Mouse (Mus musculus) embryonic stem cell, embryonic (primary cell): ENCODE measurements at regions not wholly inside any gene's neighbourhood (a gene's known extent, or its start where the extent isn't known, plus 50 kb on each side); places are given as distances from the start of the nearest gene placed in this dataset.

Experiments
- CTCF ChIA-PET, 4 experiments: fragments of 300-600 bp in 2 of 4; fragments of 350-600 bp in 2 of 4; sonication (Branson Sonifier 250); formaldehyde crosslinking; loops; one replicate each; lab custom pipeline; 2022; ENCODE audit warnings: inconsistent platforms in 2 of 4; lab: Charles Lee
- POLR2A ChIA-PET, 4 experiments: fragments of 300-600 bp in 2 of 4; fragments of 350-600 bp in 2 of 4; sonication (Branson Sonifier 250); formaldehyde crosslinking; loops; one replicate each; lab custom pipeline; 2022; ENCODE audit warnings: antibody characterized with exemption in 4 of 4, inconsistent platforms in 1 of 4; lab: Charles Lee

- ChIA-PET CTCF (no interaction called here), POLR2A (interaction anchor here in 1 of 4 experiments (0.7 to 1.4 kb wide), 2 partner anchors 17 to 620 kb away, joined by 3 read pairs; no protein-coding TSS in a partner anchor)
Observed at GRCm38 (mm10) chr17:15311822-15312221, 64.8 kb downstream of the Dll1 start.

GRCm38 (mm10) chr17:15310465-15310864, 66.2 kb downstream of the Dll1 start:
- CTCF ChIA-PET = interaction anchor here in 1 of 4 experiments (0.6 kb wide), 1 partner anchor 25 kb away, joined by 4 read pairs; no protein-coding TSS in a partner anchor
- POLR2A ChIA-PET = interaction anchor here in 1 of 4 experiments (1.2 kb wide), 1 partner anchor 70 kb away, joined by 3 read pairs; no protein-coding TSS in a partner anchor

- ChIA-PET CTCF (no interaction called here), POLR2A (no interaction called here)
Observed at GRCm38 (mm10) chr17:15302110-15302509, 74.6 kb downstream of the Dll1 start.

- ChIA-PET CTCF (interaction anchor here in 2 of 4 experiments (0.5 to 1.5 kb wide), 2 partner anchors 184 to 234 kb away, joined by 5 to 6 read pairs; no protein-coding TSS in a partner anchor), POLR2A (no interaction called here)
Observed at GRCm38 (mm10) chr17:15299743-15300371, 76.8 kb downstream of the Dll1 start.

- POLR2A ChIA-PET = interaction anchor here in 1 of 4 experiments (1.4 kb wide), 1 partner anchor 83 kb away, joined by 3 read pairs; the partner anchor contains the start of gene Dll1
- CTCF ChIA-PET = interaction anchor here in 1 of 4 experiments (0.6 kb wide), 1 partner anchor 116 kb away, joined by 7 read pairs; no protein-coding TSS in a partner anchor
Observed at GRCm38 (mm10) chr17:15294165-15294585, 82.5 kb downstream of the Dll1 start.

GRCm38 (mm10) chr17:15292490-15293070, 84.1 kb downstream of the Dll1 start:
- CTCF ChIA-PET = interaction anchor here in 1 of 4 experiments (0.7 kb wide), 1 partner anchor 135 kb away, joined by 3 read pairs; no protein-coding TSS in a partner anchor
- POLR2A ChIA-PET = interaction anchor here in 3 of 4 experiments (0.6 to 1.4 kb wide), 5 partner anchors 11 to 272 kb away, joined by 3 read pairs; partner anchors contain the start of genes Dll1 (in 1 of the 3) and Prdm9 (in 1 of the 3)

- ChIA-PET POLR2A (interaction anchor here in 2 of 4 experiments (0.6 to 1.2 kb wide), 6 partner anchors 22 to 273 kb away, joined by 3 to 9 read pairs (median 3); partner anchors contain the start of gene Prdm9 (in 1 of the 2)), CTCF (no interaction called here)
Observed at GRCm38 (mm10) chr17:15291626-15292025, 85.0 kb downstream of the Dll1 start.

- ChIA-PET POLR2A (no interaction called here), CTCF (no interaction called here)
Observed at GRCm38 (mm10) chr17:15290326-15290725, 86.3 kb downstream of the Dll1 start.

GRCm38 (mm10) chr17:15289062-15289461, 87.6 kb downstream of the Dll1 start:
- POLR2A ChIA-PET = interaction anchor here in 2 of 4 experiments (0.9 kb wide), 2 partner anchors 60 to 109 kb away, joined by 3 read pairs; no protein-coding TSS in a partner anchor

GRCm38 (mm10) chr17:15288640-15289039, 88.0 kb downstream of the Dll1 start:
- ChIA-PET POLR2A (interaction anchor here in 2 of 4 experiments (0.9 kb wide), 2 partner anchors 60 to 108 kb away, joined by 3 read pairs; no protein-coding TSS in a partner anchor), CTCF (no interaction called here)

More at GRCm38 (mm10) chr17:15289062-15289461, 87.6 kb downstream of the Dll1 start:
- CTCF ChIA-PET = no interaction called here

GRCm38 (mm10) chr17:15286596-15286995, 90.1 kb downstream of the Dll1 start:
- ChIA-PET POLR2A (no interaction called here), CTCF (no interaction called here)

- ChIA-PET POLR2A (interaction anchor here in 2 of 4 experiments (0.6 to 0.9 kb wide), 2 partner anchors 11 to 21 kb away, joined by 3 to 8 read pairs; no protein-coding TSS in a partner anchor), CTCF (interaction anchor here in 2 of 4 experiments (0.6 kb wide), 2 partner anchors 25 to 91 kb away, joined by 4 read pairs; partner anchors contain the start of gene Dll1 (in 1 of the 2))
Observed at GRCm38 (mm10) chr17:15285399-15286043, 91.2 kb downstream of the Dll1 start.

GRCm38 (mm10) chr17:15269905-15270304, 106.8 kb downstream of the Dll1 start:
- ChIA-PET POLR2A (interaction anchor here in 3 of 4 experiments (0.7 to 1.5 kb wide), 3 partner anchors 22 to 107 kb away, joined by 3 to 4 read pairs (median 3); partner anchors contain the start of gene Dll1 (in 1 of the 3)), CTCF (no interaction called here)

- POLR2A ChIA-PET = interaction anchor here in 2 of 4 experiments (0.7 to 1.0 kb wide), 2 partner anchors 22 to 107 kb away, joined by 3 read pairs; partner anchors contain the start of gene Dll1 (in 1 of the 2)
- CTCF ChIA-PET = no interaction called here
Observed at GRCm38 (mm10) chr17:15269056-15269612, 107.5 kb downstream of the Dll1 start.

GRCm38 (mm10) chr17:15267721-15268120, 109.0 kb downstream of the Dll1 start:
- POLR2A ChIA-PET = no interaction called here
- CTCF ChIA-PET = no interaction called here

GRCm38 (mm10) chr17:15259427-15260101, 117.1 kb downstream of the Dll1 start:
- CTCF ChIA-PET = no interaction called here
- POLR2A ChIA-PET = interaction anchor here in 3 of 4 experiments (0.6 to 1.5 kb wide), 4 partner anchors 11 to 285 kb away, joined by 3 to 5 read pairs (median 4); no protein-coding TSS in a partner anchor

GRCm38 (mm10) chr17:15255874-15256273, 120.8 kb downstream of the Dll1 start:
- ChIA-PET POLR2A (no interaction called here), CTCF (no interaction called here)

- POLR2A ChIA-PET = interaction anchor here in 1 of 4 experiments (0.9 kb wide), 1 partner anchor 122 kb away, joined by 3 read pairs; no protein-coding TSS in a partner anchor
- CTCF ChIA-PET = no interaction called here
Observed at GRCm38 (mm10) chr17:15253785-15254184, 122.9 kb downstream of the Dll1 start.
